Mouse (Mus musculus) CD8-positive naive resting alpha-beta T cell, adult 57 days (primary cell): ENCODE measurements around the gene Slc38a7. TPM values are rescaled to one million over a fixed set of nuclear protein-coding genes. Genes with fewer than 3 reads are reported as not detected.

Experiments used
- total RNA-seq: library from RNA; stranded (reverse); gene quantifications from one replicate; pipeline ENCODE4 v1.2.4, GENCODE M21; 2023

The Slc38a7 gene
- 14.6 TPM for total RNA-seq

GRCm38 (mm10) chr8:95853102-95853843, at the start of gene Slc38a7:
Gene Slc38a7 (minus strand): TSS chr8:95853539.

GRCm38 (mm10) chr8:95888285-95889136, 35.2 kb upstream of the Slc38a7 start, which contains the start of gene Got2:
Gene Got2 (minus strand): TSS chr8:95888547.

GRCm38 (mm10) chr8:95825162-95825561, 28.2 kb downstream of the Slc38a7 start, which contains the start of gene Sap18b:
Gene Sap18b (plus strand): TSS chr8:95825346.

DNA sequence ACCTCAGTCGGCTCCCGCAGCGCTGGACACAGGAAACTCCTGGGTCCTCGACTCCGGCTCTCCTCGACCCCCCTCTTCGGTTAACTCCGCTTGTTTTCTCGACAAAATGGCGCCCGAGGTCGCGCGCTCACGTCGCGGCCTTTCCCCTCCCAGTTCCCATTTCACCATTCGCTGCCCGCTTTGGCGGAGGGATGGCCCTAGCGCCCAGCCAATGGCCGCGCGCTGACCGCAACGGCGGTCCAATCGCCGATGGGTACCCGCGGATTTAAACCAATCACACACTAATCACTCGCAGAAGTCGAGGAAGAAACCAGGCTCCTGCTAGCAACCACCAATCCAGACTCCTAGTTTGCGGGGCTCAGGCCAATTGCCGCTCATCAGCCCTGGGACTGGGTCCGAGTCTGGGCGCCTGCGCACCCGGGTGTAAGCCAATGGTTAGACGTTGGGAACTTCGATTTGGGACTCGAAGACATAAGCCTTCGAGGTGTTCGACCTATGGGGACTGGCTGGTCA, 46.0 kb downstream of the Slc38a7 start, which contains the start of gene Cnot1:
Gene Cnot1 (minus strand): TSS at position 134 of the 513 bp plus-strand sequence.

Other genes starting within 250 kb of the Slc38a7 start
- 4.5 TPM for gene Gins3, start 220.1 kb downstream of the Slc38a7 start, total RNA-seq
- 0.24 TPM for gene Ndrg4, start 176.6 kb downstream of the Slc38a7 start, total RNA-seq
- gene Setd6, start 137.7 kb downstream of the Slc38a7 start, total RNA-seq: 36.2 TPM
- 278 TPM for gene Cnot1, start 46.1 kb downstream of the Slc38a7 start, total RNA-seq
- 91.4 TPM for gene Sap18b, start 28.2 kb downstream of the Slc38a7 start, total RNA-seq
- gene Got2, start 35.0 kb upstream of the Slc38a7 start, total RNA-seq: 56.0 TPM